Mouse (Mus musculus) bone marrow macrophage, adult 2 months (primary cell): ENCODE data around the gene Kcnn4. TPM values are rescaled to one million over a fixed set of nuclear protein-coding genes. Genes with fewer than 3 reads are reported as not detected.

Experiments used
- H3K27ac ChIP-seq: 2 replicates; pipeline ENCODE4 v1.5.1; 2012; ENCODE audit warnings: low read depth, low read length; ENCODE audit not compliant: insufficient read depth
- H3K4me1 ChIP-seq: 2 replicates; pipeline ENCODE4 v1.6.1; 2012; ENCODE audit warnings: low read length; ENCODE audit not compliant: control insufficient read depth, insufficient read depth
- H3K4me3 ChIP-seq: 2 replicates; pipeline ENCODE4 v1.5.1; 2012; ENCODE audit warnings: mild to moderate bottlenecking, low read length, moderate library complexity; ENCODE audit not compliant: insufficient read depth
- CTCF ChIP-seq: IDR thresholded peaks from 2 replicates; pipeline ENCODE4 v1.5.1; 2012; ENCODE audit warnings: low read depth, mild to moderate bottlenecking, low read length, moderate library complexity
- POLR2A ChIP-seq: IDR thresholded peaks from 2 replicates; pipeline ENCODE4 v1.6.1; 2012; ENCODE audit warnings: mild to moderate bottlenecking, low read depth, low read length, borderline replicate concordance
- polyA plus RNA-seq: library from polyadenylated mRNA; stranded (reverse); fragments of >200 nt; gene quantifications from 2 replicates; pipeline ENCODE4 v1.2.4, GENCODE M21; 2012; ENCODE audit not compliant: missing spikeins, insufficient read depth, insufficient read length

Kcnn4 gene
- polyA plus RNA-seq, 1 experiment = 51.4 TPM

DNA sequence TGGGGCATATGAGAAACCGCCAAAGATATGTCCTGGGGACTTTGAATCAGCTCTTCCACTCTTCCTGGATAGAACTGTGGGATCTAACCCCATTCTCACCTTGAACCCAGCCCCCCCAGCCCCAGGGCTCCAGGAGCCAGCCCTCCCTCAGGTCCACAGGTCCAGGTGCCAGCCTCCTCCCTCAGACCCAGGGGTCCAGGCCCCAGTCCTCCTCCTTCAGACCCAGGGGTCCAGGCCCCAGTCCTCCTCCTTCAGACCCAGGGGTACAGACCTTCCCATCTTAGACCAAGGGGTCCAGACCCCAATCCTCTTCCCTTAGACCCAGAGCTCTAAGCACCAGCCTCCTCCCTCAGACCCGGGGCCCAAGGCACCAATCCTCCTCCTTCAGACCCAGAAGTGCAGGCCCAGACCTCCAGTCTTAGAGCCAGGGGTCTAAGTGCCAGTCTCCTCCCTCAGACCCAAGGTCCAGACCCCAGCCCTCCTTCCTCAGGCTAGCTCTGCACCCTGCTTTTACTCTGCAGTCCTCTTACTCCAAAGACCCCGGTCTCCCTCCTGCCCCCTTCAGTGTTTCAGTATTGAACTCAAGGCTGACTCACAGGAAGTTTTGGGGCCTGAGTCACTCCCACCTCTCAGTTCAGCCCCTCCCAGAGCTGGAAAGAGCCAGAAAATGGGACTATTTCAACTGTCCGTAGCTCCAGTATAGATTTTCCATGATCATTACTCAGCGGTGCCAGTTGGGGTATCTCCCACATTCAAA, 4.6 kb upstream of the Kcnn4 start:
- TF ChIP-seq POLR2A (no peak), CTCF (no peak)
- H3K4me3 ChIP-seq = no peak overlapping the region
- peaks cover 26% of the 10 kb centered on the region for H3K4me1 ChIP-seq
- H3K27ac ChIP-seq = peak overlapping the region; percentile 37

DNA sequence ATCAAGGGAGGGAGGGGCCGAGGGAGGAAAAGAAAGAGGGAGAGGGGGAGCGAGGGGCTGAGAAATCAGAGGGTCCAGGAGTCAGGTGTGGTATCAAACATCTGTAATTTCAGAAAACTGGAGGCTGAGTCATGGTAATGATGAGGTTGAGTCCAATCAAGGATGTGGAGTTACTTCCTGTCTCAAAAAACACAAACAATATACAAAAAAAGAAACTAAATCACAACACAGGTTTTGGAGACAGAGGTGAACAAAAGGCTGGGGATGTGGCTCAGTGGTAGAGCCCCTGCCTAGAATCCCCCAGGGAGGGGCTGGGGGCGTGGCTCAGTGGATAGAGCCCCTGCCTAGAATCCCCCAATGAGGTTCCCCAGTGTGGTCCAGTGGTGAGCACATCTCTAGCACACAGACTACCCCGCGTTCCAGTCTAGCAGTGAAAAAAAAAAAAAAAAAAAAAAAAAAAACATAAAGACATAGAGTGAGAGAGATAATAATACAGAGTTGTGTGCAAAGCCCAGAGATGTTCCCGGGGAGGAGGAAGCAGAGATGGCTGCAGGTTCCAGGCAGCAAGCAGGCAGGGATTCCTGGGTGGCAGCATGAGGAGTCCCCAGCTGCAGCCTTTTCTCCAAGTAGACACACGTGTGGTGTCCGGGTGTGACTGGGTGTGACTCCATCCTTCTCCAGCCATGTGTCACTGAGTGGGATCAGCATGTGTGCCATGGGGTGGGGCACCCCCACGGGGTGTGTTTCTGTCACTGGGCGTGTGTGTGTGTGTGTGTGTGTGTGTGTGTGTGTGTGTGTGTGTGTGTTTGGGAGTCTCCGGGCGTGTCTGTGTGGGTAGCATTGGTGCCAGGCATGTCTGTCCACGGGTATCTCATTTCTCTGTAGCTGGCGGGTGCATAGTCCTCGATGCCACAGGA, 3.1 kb upstream of the Kcnn4 start:
- TF ChIP-seq POLR2A (no peak), CTCF (no peak)
- no peak overlapping the region for H3K4me3 ChIP-seq
- H3K4me1 ChIP-seq = peaks cover 28% of the 10 kb centered on the region
- no peak overlapping the region for H3K27ac ChIP-seq

DNA sequence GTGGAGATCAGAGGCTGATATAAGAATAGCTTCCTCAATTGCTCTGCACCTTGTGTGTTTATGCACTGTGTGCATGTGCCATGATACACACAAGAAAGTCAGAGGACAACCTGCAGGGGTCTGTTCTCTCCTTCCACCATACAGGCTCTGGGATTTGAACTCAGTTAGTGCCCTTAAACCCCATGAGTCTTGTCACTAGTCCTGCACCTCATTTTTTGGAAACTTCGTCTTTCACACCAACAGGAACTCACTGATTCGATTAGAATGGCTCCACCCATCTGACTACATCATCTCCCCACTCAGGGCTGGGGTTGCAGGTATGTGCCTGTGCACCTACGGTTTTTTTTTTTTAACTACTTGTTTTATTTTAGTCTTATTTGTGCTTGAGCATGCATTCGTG, 1.8 kb upstream of the Kcnn4 start:
- H3K4me1 ChIP-seq = peaks cover 37% of the 10 kb centered on the region
- H3K27ac ChIP-seq = no peak overlapping the region
- TF ChIP-seq CTCF (no peak), POLR2A (no peak)
- H3K4me3 ChIP-seq = no peak overlapping the region

GRCm38 (mm10) chr7:24368946-24369345, 1.1 kb upstream of the Kcnn4 start:
- TF ChIP-seq CTCF (no peak), POLR2A (no peak)
- peaks cover 42% of the 10 kb centered on the region for H3K4me1 ChIP-seq
- no peak overlapping the region for H3K4me3 ChIP-seq
- no peak overlapping the region for H3K27ac ChIP-seq

DNA sequence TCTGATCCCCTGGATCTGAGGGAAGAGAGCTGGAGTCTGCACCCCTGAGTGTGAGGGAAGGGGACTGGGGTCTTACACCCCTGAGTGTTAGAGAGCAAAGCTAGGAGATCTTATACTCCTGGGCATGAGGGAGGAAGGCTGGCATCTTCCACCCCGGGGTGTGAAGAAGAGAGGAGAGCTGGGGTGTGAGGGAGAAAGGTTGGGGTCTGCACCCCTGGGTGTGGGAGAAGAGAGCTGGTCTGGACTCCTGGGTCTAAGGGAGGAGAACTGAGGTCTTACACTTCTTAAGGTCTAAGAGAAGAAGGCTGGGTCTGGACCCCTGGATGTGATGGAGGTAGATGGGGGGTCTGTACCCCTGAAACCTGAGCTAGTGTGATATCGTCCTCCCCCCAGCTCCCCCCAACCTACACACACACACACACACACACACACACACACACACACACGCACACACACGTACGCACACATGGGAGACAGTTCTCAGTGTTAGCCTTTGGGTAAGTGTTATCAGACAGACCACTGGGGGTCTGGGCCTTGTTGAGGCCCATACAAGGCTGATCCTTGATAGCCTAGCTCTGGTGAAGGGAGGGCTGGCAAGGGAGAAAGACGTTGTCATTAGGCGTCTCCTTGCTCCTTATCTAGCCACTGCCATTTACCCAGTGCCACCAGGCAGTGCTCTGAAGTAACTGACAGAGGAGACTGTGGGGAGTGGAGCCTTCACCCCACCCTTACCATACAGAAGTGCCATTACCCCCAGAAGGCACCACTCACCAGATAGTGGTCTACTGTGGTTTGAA, 1.1 kb downstream of the Kcnn4 start:
- Histone ChIP-seq H3K4me3 (peak overlapping the region; percentile 64), H3K27ac (peak overlapping the region; percentile 82), H3K4me1 (peaks cover 35% of the 10 kb centered on the region)
- TF ChIP-seq POLR2A = no peak
- no peak for TF ChIP-seq CTCF

- TF ChIP-seq CTCF (no peak), POLR2A (no peak)
- peak overlapping the region; percentile 82 for H3K27ac ChIP-seq
- peaks cover 31% of the 10 kb centered on the region for H3K4me1 ChIP-seq
- peak overlapping the region; percentile 64 for H3K4me3 ChIP-seq
Measured at GRCm38 (mm10) chr7:24371809-24372145, 1.7 kb downstream of the Kcnn4 start.

- H3K4me3 ChIP-seq = peak overlapping the region; percentile 64
- H3K4me1 ChIP-seq = peaks cover 31% of the 10 kb centered on the region
- H3K27ac ChIP-seq = peak overlapping the region; percentile 82
- TF ChIP-seq CTCF (no peak), POLR2A (no peak)
Measured at GRCm38 (mm10) chr7:24372300-24372699, 2.2 kb downstream of the Kcnn4 start.

DNA sequence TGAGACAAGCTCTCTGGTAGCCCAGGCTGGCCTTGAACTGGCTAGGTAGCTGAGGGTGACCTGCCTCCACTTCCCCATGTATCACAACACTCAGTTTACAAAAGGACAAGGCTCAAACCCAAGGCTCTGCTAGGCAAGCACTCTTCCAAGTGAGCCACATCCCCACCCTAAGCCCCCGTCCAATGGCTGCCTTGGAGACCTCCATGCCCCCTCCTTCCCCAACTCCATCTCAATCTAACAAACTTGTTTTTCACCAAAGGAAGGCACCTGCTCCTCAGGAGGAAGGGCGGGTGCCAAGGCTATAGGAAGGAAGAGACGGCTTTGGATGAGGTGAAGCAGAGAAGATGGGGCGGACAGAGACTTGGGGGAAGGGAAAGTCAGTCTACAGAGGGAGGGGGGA, 2.7 kb downstream of the Kcnn4 start:
- peak overlapping the region; percentile 82 for H3K27ac ChIP-seq
- no peak for TF ChIP-seq CTCF
- TF ChIP-seq POLR2A = no peak
- peak overlapping the region; percentile 64 for H3K4me3 ChIP-seq
- H3K4me1 ChIP-seq = peaks cover 31% of the 10 kb centered on the region

GRCm38 (mm10) chr7:24373538-24374379, 3.7 kb downstream of the Kcnn4 start:
- TF ChIP-seq POLR2A (no peak), CTCF (no peak)
- Histone ChIP-seq H3K4me1 (peaks cover 35% of the 10 kb centered on the region), H3K4me3 (peak overlapping the region; percentile 64), H3K27ac (peak overlapping the region; percentile 91)
